Mouse (Mus musculus) ovary, postnatal 14 days (tissue): ENCODE data around the gene Stxbp5l.
"Not testable (repeated sequence)": the region's sequence is repeated elsewhere in the genome, so short reads cannot be mapped to it uniquely, and the experiment has no call there.

Experiments used
- DNase-seq: peaks from one replicate; pipeline ENCODE4 v3.0.0; 2022; ENCODE audit warnings: low spot score

Gene Stxbp5l

GRCm38 (mm10) chr16:37384821-37385344, at the start of gene Stxbp5l:
TSS of gene Stxbp5l (minus strand) at chr16:37384962.
- DNase-seq, result peak; percentile 92

- no peak for DNase-seq
These were observed 48.8 kb upstream of the Stxbp5l start for GRCm38 (mm10) chr16:37433418-37434204.

- DNase-seq, result no peak
These were observed 40.7 kb upstream of the Stxbp5l start for GRCm38 (mm10) chr16:37425434-37425833.

- no peak for DNase-seq
These were observed 38.1 kb upstream of the Stxbp5l start for GRCm38 (mm10) chr16:37422874-37423273.

GRCm38 (mm10) chr16:37421851-37422250, 37.1 kb upstream of the Stxbp5l start:
- no peak for DNase-seq

GRCm38 (mm10) chr16:37420512-37420911, 35.8 kb upstream of the Stxbp5l start:
- DNase-seq, result no peak

- DNase-seq, result no peak
These were observed 20.8 kb upstream of the Stxbp5l start for GRCm38 (mm10) chr16:37405536-37405935.

- DNase-seq, result no peak
These were observed 20.2 kb upstream of the Stxbp5l start for GRCm38 (mm10) chr16:37404922-37405321.

- no peak for DNase-seq
These were observed 5.2 kb upstream of the Stxbp5l start for GRCm38 (mm10) chr16:37389964-37390363.

- no peak for DNase-seq
These were observed 4.6 kb upstream of the Stxbp5l start for GRCm38 (mm10) chr16:37389201-37389905.

- DNase-seq, result no peak
These were observed 393 bp downstream of the Stxbp5l start for GRCm38 (mm10) chr16:37384369-37384768.

- DNase-seq, result no peak
These were observed 1.3 kb downstream of the Stxbp5l start for GRCm38 (mm10) chr16:37383426-37383825.

GRCm38 (mm10) chr16:37372716-37373115, 12.0 kb downstream of the Stxbp5l start:
- DNase-seq, result no peak

GRCm38 (mm10) chr16:37367426-37367825, 17.3 kb downstream of the Stxbp5l start:
- DNase-seq, result no peak

GRCm38 (mm10) chr16:37363958-37364357, 20.8 kb downstream of the Stxbp5l start:
- no peak for DNase-seq

GRCm38 (mm10) chr16:37355621-37356020, 29.1 kb downstream of the Stxbp5l start:
- DNase-seq, result no peak

GRCm38 (mm10) chr16:37347092-37347491, 37.7 kb downstream of the Stxbp5l start:
- peak; percentile 3 for DNase-seq

- no peak for DNase-seq
These were observed 39.8 kb downstream of the Stxbp5l start for GRCm38 (mm10) chr16:37344960-37345359.

GRCm38 (mm10) chr16:37341446-37341845, 43.3 kb downstream of the Stxbp5l start:
- not testable (repeated sequence) for DNase-seq

GRCm38 (mm10) chr16:37338177-37338576, 46.6 kb downstream of the Stxbp5l start:
- DNase-seq, result no peak

- no peak for DNase-seq
These were observed 47.2 kb downstream of the Stxbp5l start for GRCm38 (mm10) chr16:37337529-37337928.

- no peak for DNase-seq
These were observed 80.3 kb downstream of the Stxbp5l start for GRCm38 (mm10) chr16:37304441-37304840.

- no peak for DNase-seq
These were observed 92.2 kb downstream of the Stxbp5l start for GRCm38 (mm10) chr16:37292593-37292992.
